Mouse (Mus musculus) layer of hippocampus, postnatal 36 days (tissue): Measurements from ENCODE around the gene Tldc2. TPM values are rescaled to one million over a fixed set of nuclear protein-coding genes. Genes with fewer than 3 reads are reported as not detected.

Experiments
- total RNA-seq, 2 experiments: library from RNA; stranded (reverse); gene quantifications; 2 replicates each; pipeline ENCODE4 v1.2.3; 2021

Gene Tldc2
- total RNA-seq, 2 experiments from 2014 or later, result not detected

Other genes with a start within 250 kb of the Tldc2 start
- gene Tgif2, start 247.0 kb upstream of the Tldc2 start, total RNA-seq, result 1 to 10 TPM; 1.2 to 1.3 TPM
- 1 to 10 TPM; 3.4 TPM for gene 4930518I15Rik, start 229.1 kb upstream of the Tldc2 start, total RNA-seq
- 100 to 1,000 TPM; 103 to 108 TPM for gene Rab5if, start 223.9 kb upstream of the Tldc2 start, total RNA-seq
- gene Sla2, start 199.9 kb upstream of the Tldc2 start, total RNA-seq, result under 1 TPM; 0.25 to 0.50 TPM
- gene Ndrg3, start 95.0 kb upstream of the Tldc2 start, total RNA-seq, result 100 to 1,000 TPM; 415 to 419 TPM
- 1 to 10 TPM; 3.3 to 5.5 TPM for gene Dsn1, start 79.9 kb upstream of the Tldc2 start, total RNA-seq
- gene Soga1, start 7.8 kb upstream of the Tldc2 start, total RNA-seq, result 10 to 100 TPM; 37.4 to 37.6 TPM
- 10 to 100 TPM; 15.8 to 16.0 TPM for gene Samhd1, start 48.2 kb downstream of the Tldc2 start, total RNA-seq
- 1 to 10 TPM; 1.7 to 1.8 TPM for gene Rbl1, start 117.5 kb downstream of the Tldc2 start, total RNA-seq
- gene Rpn2, start 192.0 kb downstream of the Tldc2 start, total RNA-seq, result 100 to 1,000 TPM; 131 to 136 TPM
- gene Mroh8, start 192.5 kb downstream of the Tldc2 start, total RNA-seq, result 1 to 10 TPM in 1 of 2 experiments, under 1 TPM in 1; 0.75 to 1.0 TPM